Mouse (Mus musculus) testis, adult 2 months (tissue): ENCODE data around the gene Umod.

Experiments
- CTCF ChIP-seq: fragments of 200-500 bp; IDR thresholded peaks from 2 replicates; pipeline ENCODE4 v1.5.1; 2012; ENCODE audit warnings: low read depth, mild to moderate bottlenecking, inconsistent platforms, low read length, moderate library complexity; ENCODE audit not compliant: control insufficient read depth, insufficient read depth, insufficient replicate concordance
- POLR2A ChIP-seq: fragments of 200-500 bp; IDR thresholded peaks from 2 replicates; pipeline ENCODE4 v1.6.1; 2012; ENCODE audit warnings: low read depth, mild to moderate bottlenecking, inconsistent platforms, low read length, moderate library complexity; ENCODE audit not compliant: control insufficient read depth

DNA sequence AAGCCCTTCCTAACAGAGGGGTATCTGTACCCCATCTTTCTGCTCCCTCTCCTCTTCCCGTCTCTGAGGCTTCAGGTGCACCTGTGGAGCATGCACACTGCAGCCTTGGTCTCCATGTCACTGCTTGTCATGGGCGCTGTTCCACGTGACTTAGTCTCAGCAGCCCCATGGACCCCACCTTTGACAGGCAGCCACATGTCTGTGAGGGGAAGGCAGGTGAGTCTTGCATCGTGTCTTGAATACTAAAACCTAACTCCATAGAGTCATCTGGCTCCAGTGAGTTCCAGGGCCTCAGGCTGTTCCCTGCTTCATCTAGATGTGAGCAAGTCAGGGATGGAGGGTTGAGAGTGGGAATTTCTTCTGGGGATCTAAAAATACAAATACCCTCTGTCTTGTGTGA lies 5.1 kb upstream of the Umod start:
- no peak for TF ChIP-seq POLR2A
- TF ChIP-seq CTCF = no peak
